Mouse (Mus musculus) layer of hippocampus, postnatal 25 days (tissue): ENCODE measurements around the gene Mrpl49. TPM values are rescaled to one million over a fixed set of nuclear protein-coding genes. Genes with fewer than 3 reads are reported as not detected.
A peak's percentile ranks its signal among the peaks of the same experiment; 100 is the strongest.

Experiments
- DNase-seq, 2 experiments: peaks; one replicate each; pipeline ENCODE4 v3.0.0; 2022; ENCODE audit warnings: mixed read lengths in 2 of 2, low spot score in 1 of 2; ENCODE audit errors: extremely low spot score in 1 of 2
- total RNA-seq, 2 experiments: library from RNA; stranded (reverse); gene quantifications; 2 replicates each; pipeline ENCODE4 v1.2.3; 2021

The Mrpl49 gene
- total RNA-seq, 2 experiments from 2014 or later: 43.1 to 47.4 TPM

GRCm38 (mm10) chr19:6042293-6042692 lies 15.3 kb downstream of the Mrpl49 start:
- DNase-seq: no peak

DNA sequence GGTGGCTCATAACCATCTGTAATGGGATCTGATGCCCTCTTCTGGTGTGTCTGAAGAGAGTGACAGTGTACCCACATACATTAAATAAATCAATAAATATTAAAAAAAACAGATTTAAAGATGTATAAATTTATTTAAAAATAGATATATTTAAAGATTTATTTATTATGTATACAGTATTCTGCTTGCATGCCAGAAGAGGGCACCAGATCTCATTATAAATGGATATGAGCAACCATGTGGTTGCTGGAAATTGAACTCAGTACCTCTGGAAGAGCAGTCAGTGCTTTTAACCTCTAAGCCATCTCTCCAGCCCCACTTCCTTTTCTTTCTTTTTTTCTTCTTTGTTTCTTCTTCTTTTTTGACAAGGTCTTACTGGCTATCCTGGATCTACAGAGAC lies 17.6 kb downstream of the Mrpl49 start:
- no peak for DNase-seq

GRCm38 (mm10) chr19:6038326-6038725 lies 19.3 kb downstream of the Mrpl49 start:
- DNase-seq: no peak

DNA sequence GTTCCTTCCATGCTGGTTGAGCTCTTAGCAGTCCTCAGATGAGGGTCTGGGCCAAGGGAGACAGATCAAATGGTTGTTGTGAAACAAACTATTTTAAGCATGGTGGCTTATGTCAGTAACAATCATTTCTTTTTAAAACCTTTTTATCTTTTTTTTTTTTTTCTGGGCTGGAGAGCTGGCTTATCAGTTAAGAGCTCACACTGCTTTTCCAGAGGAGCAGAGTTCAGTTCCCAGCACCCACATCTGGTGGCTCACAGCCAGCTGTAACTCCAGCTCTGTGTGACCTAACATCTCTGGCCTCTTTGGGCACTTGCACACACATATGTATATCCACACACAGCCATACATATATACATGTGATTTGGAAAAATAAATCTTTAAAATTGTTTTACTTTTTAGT lies 19.9 kb downstream of the Mrpl49 start:
- no peak for DNase-seq

GRCm38 (mm10) chr19:6035966-6036585 lies 21.5 kb downstream of the Mrpl49 start:
- DNase-seq: no peak

DNA sequence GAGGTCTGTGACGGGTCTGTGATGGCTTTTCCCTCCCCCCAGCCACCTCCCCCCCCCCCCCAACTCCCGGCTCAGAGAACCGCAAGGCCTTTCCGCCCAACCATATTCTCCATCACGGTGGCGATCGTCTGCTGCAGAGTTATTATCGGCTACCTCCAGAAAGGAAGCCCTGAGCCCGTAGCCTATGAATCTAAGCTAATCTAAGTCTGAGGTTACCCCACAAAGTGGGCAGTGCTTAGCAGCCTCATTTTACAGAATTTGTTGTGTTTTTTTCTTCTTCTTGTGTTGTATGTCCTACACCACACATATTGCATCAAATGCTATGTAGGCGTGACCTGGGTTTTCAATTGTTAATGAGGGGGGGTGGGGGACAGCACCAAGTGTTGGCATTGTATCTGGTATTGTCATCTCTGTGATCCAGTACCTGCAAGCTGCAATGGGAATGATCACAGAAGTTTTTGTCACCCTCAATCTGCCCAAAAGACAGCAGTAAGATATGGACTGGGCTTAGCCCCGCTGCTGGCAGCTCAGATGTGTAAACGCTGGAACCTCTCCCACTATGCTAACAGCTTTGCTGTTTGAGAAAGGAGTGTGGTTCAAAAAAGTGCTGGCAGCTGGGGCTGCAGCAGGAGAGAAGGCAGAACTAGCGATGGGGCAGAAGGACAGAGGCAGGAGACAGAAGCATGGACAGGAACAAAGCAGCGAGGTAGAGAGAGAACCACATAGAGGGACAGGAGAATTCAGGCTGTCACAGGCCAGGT lies 26.9 kb downstream of the Mrpl49 start:
- no peak for DNase-seq

GRCm38 (mm10) chr19:6029426-6029825 lies 28.2 kb downstream of the Mrpl49 start:
- no peak for DNase-seq

GRCm38 (mm10) chr19:6028991-6029390 lies 28.6 kb downstream of the Mrpl49 start:
- no peak for DNase-seq

- DNase-seq: no peak
Observed at GRCm38 (mm10) chr19:6023930-6024329, 33.7 kb downstream of the Mrpl49 start.

GRCm38 (mm10) chr19:6023059-6023458 lies 34.5 kb downstream of the Mrpl49 start:
- no peak for DNase-seq

DNA sequence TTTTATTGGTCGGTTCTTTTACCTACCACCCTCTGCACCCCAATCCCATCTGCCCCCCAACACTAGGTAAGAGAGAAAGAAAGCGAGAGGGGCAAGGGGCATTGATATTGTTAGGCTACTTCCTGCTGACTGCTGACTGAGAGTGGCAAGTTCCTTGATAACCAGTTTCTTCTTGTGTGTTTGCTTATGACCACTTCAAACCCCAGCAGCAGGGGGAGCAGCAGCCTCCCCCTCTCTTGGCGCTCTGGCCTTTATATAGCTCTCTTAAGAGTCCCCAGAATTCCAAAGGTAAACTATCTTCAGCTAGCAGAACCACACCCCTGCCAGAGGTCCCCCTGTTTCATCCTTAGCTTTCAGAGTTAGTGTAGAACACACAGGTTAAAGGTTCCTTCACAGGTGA lies 37.3 kb downstream of the Mrpl49 start:
- no peak for DNase-seq

GRCm38 (mm10) chr19:6018142-6019089 lies 39.2 kb downstream of the Mrpl49 start:
- DNase-seq: peak; percentile 72 to 89

GRCm38 (mm10) chr19:6016532-6016931 lies 41.1 kb downstream of the Mrpl49 start:
- DNase-seq: no peak

GRCm38 (mm10) chr19:6015511-6016315 lies 41.9 kb downstream of the Mrpl49 start, which contains the start of gene Capn1:
Capn1 (minus strand) TSS chr19:6015897.
- peak; percentile 50 to 58 for DNase-seq

DNA sequence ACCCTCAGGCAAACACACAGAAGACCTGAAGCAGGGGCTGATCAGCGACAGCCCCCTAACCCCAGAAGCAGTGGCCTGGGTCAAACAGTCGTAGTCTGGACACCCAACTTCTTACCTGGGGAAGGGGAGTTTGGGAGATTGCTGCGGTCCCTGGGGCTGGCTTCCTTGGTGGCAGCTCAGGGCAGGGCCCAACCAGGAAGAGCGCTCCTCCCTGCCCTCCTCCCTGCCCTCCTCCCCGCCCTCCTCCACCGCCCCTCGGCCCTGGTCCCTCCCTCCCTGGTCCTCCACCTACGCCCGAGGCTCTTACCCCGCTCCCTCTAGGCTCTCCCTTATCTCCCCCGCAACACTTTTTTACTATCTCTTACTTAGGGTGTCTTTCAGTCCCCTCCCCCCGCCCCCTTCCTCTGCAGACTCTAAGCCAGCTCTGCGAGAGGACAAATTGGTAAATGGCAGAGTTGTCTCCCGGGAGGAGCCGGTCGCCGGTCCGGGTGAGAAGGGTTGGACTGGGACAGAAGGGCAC lies 42.5 kb downstream of the Mrpl49 start:
- DNase-seq: no peak

DNA sequence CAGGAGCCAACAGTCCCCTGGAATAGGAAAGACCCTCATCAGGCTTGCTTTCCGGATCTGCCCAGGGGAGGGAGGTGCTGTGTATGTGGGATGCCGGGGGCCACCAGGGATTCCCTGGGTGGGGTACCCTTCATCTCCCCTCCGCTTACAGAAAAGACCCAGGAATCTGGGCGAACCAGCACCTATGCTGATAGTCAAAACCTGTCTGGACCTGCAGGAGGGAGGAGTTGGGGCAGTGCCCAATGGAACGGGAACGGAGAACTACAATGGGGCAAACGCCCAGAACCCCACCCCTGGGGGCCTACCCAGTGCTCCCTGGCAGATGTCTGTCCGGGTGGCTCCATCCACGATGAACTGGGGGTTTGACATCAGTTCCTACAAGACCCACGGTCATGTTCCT lies 43.9 kb downstream of the Mrpl49 start:
- DNase-seq: no peak

GRCm38 (mm10) chr19:6009137-6009536 lies 48.4 kb downstream of the Mrpl49 start:
- DNase-seq: no peak

DNA sequence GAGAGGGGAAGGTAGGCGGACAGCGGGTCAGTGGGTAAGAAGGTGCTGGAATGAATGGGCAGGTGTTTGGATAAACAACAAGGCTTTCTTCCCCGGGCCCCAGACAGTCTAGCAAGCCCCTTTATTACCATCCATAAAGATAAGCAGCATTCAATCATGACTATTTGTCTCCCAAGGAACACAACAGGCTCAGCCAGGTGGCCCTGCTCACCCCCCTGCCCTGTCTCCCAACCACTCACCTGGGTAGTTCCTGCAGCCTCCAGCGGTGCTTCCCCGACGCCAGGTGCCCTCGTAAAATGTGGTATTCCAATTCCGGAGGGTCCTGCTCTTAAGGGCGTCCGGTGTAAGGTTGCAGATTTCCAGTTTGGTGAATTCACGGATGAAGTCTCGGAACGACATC lies 50.6 kb downstream of the Mrpl49 start:
- DNase-seq: no peak

- DNase-seq: no peak
Observed at GRCm38 (mm10) chr19:6005541-6005940, 52.0 kb downstream of the Mrpl49 start.
